Mouse (Mus musculus): ENCODE measurements around the gene Phactr1.

DNA sequence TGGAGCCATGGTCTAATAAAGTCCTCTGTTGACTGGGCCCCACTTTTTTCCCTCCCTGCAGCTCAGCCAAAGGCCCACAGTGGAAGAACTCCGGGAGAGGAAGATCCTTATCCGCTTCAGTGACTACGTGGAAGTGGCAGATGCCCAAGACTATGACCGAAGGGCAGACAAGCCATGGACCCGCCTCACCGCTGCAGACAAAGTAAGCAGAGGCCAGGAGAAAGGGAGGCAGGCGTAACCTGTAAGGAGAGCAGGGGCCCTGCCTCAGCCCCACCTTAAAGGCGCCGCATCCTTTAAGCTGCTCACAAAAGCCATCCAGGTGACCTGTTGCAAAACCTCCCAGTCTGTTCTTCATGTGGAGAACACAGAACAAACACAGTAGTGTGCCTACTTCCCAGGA lies 452.4 kb downstream of the Phactr1 start:
- TF ChIP-seq POLR2A (IDR thresholded peaks at IDR 0.05; ENCODE audit: borderline replicate concordance, insufficient read depth, low read length) (no peak), CTCF (IDR thresholded peaks at IDR 0.05; ENCODE audit: borderline replicate concordance, insufficient read depth, low read depth, low read length) (no peak)

All from cerebellum, adult 2 months (tissue).